Mouse (Mus musculus) kidney, embryonic 16.5 days (tissue): ENCODE data around the gene Afap1. TPM values are rescaled to one million over a fixed set of nuclear protein-coding genes. Genes with fewer than 3 reads are reported as not detected.

ENCODE experiments used
- ATAC-seq: fragments of 200-750 bp; cut with Nextera tagmentation; 2 replicates; pipeline ENCODE4 v1.8.0; 2017; ENCODE audit warnings: moderate TSS enrichment; ENCODE audit not compliant: low FRiP score, low TSS enrichment
- H3K27ac ChIP-seq: fragments of 300-500 bp; sonication (generic); 2 replicates; pipeline ENCODE4 v1.5.1; 2014; ENCODE audit warnings: low read length
- H3K27me3 ChIP-seq: fragments of 300-500 bp; sonication (generic); 2 replicates; pipeline ENCODE4 v1.6.1; 2014; ENCODE audit warnings: low read length, control low read depth, mixed read lengths; ENCODE audit not compliant: insufficient read depth
- H3K36me3 ChIP-seq: fragments of 300-500 bp; sonication (generic); 2 replicates; pipeline ENCODE4 v1.6.1; 2014; ENCODE audit warnings: low read length, control low read depth, mixed read lengths; ENCODE audit not compliant: insufficient read depth
- H3K4me1 ChIP-seq: fragments of 300-500 bp; sonication (generic); 2 replicates; pipeline ENCODE4 v1.6.1; 2014; ENCODE audit warnings: low read length, control low read depth, mixed read lengths; ENCODE audit not compliant: insufficient read depth
- H3K4me2 ChIP-seq: fragments of 300-500 bp; sonication (generic); replicated peaks from 2 replicates; pipeline ENCODE4 v1.6.1; 2014; ENCODE audit warnings: low read depth, low read length
- H3K4me3 ChIP-seq: fragments of 300-500 bp; sonication (generic); 2 replicates; pipeline ENCODE4 v1.5.1; 2014; ENCODE audit warnings: mild to moderate bottlenecking, low read length
- H3K9ac ChIP-seq: fragments of 300-500 bp; sonication (generic); replicated peaks from 2 replicates; pipeline ENCODE4 v1.6.1; 2014; ENCODE audit warnings: low read length
- H3K9me3 ChIP-seq: fragments of 300-500 bp; sonication (generic); 2 replicates; pipeline ENCODE4 v1.6.1; 2016; ENCODE audit warnings: low read length, control low read depth
- WGBS: fragments of 180-500 bp; shearing (Covaris S2); extraction: QIAGEN DNeasy Blood & Tissue Kit; methylation state at CpG from one replicate; pipeline ENCODE4 v1.1.7; 2014; 5-methylcytosine and 5-hydroxymethylcytosine counted together
- polyA plus RNA-seq: library from polyadenylated mRNA; unstranded; fragments of >200 nt; fragmentation: Nextera tagmentation; extraction: Ambion mirVana; gene quantifications from 2 replicates; pipeline ENCODE4 v1.2.1, GENCODE M21; 2015

Gene Afap1
- polyA plus RNA-seq, 1 experiment from 2014 or later, result 22.8 TPM

DNA sequence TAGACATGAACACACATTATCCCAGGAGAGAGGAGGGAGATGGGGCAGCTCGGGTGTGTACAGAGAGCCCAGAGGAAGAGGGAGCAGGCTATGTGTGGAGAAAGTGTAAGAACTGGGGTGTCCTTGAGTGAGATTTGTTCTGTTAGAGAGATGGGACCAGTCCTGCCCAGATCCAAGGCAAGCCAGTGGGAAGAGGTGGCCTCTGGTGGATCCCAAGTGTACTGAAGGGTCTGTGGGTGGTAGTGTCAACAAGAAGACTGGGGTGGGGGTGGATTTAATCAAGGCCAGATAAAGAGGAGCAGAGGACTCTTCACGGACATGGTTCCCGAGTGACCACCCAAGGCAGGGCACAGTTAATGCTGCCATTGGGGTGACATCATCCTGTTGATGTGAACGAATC is 54.3 kb downstream of the Afap1 start:
- Histone ChIP-seq H3K4me3 (no peak overlapping the region), H3K9ac (no peak overlapping the region), H3K36me3 (peaks cover 44% of the 10 kb centered on the region), H3K27ac (no peak overlapping the region), H3K27me3 (no peaks in the 10 kb centered on the region), H3K9me3 (no peaks in the 10 kb centered on the region), H3K4me2 (no peak overlapping the region), H3K4me1 (peaks cover 8% of the 10 kb centered on the region)
- ATAC-seq, result no peak
- WGBS, result 80% methylated on average over 4 of the region's 4 CpGs

GRCm38 (mm10) chr5:35948225-35948975 is 55.3 kb downstream of the Afap1 start:
- Histone ChIP-seq H3K9ac (no peak overlapping the region), H3K27me3 (no peaks in the 10 kb centered on the region), H3K9me3 (no peaks in the 10 kb centered on the region), H3K36me3 (peaks cover 47% of the 10 kb centered on the region), H3K4me2 (no peak overlapping the region), H3K4me1 (peaks cover 8% of the 10 kb centered on the region), H3K27ac (peak overlapping the region; percentile 57), H3K4me3 (no peak overlapping the region)
- peak; percentile 18 for ATAC-seq
- 60% methylated on average over 15 of the region's 15 CpGs for WGBS

GRCm38 (mm10) chr5:35949061-35949460 is 55.9 kb downstream of the Afap1 start:
- Histone ChIP-seq H3K9ac (no peak overlapping the region), H3K9me3 (no peaks in the 10 kb centered on the region), H3K27ac (no peak overlapping the region), H3K27me3 (no peaks in the 10 kb centered on the region), H3K36me3 (peaks cover 47% of the 10 kb centered on the region), H3K4me3 (no peak overlapping the region), H3K4me2 (no peak overlapping the region), H3K4me1 (peaks cover 8% of the 10 kb centered on the region; the same call in 1 of the 2 replicates)
- 76% methylated on average over 5 of the region's 5 CpGs for WGBS
- no peak for ATAC-seq

- H3K4me1 ChIP-seq, result peaks cover 8% of the 10 kb centered on the region; the same call in 1 of the 2 replicates
- no peak overlapping the region for H3K27ac ChIP-seq
- peaks cover 49% of the 10 kb centered on the region for H3K36me3 ChIP-seq
- ATAC-seq, result no peak
- no peak overlapping the region for H3K4me2 ChIP-seq
- no peak overlapping the region for H3K9ac ChIP-seq
- no peaks in the 10 kb centered on the region for H3K27me3 ChIP-seq
- WGBS, result 70% methylated on average over 7 of the region's 7 CpGs
- no peaks in the 10 kb centered on the region for H3K9me3 ChIP-seq
- no peak overlapping the region for H3K4me3 ChIP-seq
These were observed 57.4 kb downstream of the Afap1 start for GRCm38 (mm10) chr5:35950504-35950903.

- Histone ChIP-seq H3K9me3 (no peaks in the 10 kb centered on the region), H3K36me3 (peaks cover 56% of the 10 kb centered on the region)
These were observed 61.1 kb downstream of the Afap1 start for GRCm38 (mm10) chr5:35954055-35954718.

GRCm38 (mm10) chr5:35956268-35956667 is 63.1 kb downstream of the Afap1 start:
- ATAC-seq, result no peak
- WGBS, result 75% methylated on average over 1 of the region's 1 CpGs
- no peaks in the 10 kb centered on the region for H3K4me1 ChIP-seq
- no peak overlapping the region for H3K9ac ChIP-seq
- no peak overlapping the region for H3K4me3 ChIP-seq
- no peaks in the 10 kb centered on the region for H3K27me3 ChIP-seq
- no peak overlapping the region for H3K4me2 ChIP-seq
- H3K27ac ChIP-seq, result no peak overlapping the region
- H3K9me3 ChIP-seq, result no peaks in the 10 kb centered on the region
- H3K36me3 ChIP-seq, result peaks cover 40% of the 10 kb centered on the region

More at GRCm38 (mm10) chr5:35954055-35954718, 61.1 kb downstream of the Afap1 start:
- WGBS, result 49% methylated on average over 12 of the region's 12 CpGs
- H3K27me3 ChIP-seq, result no peaks in the 10 kb centered on the region
- no peak for ATAC-seq
- H3K9ac ChIP-seq, result no peak overlapping the region
- no peak overlapping the region for H3K4me3 ChIP-seq
- H3K4me2 ChIP-seq, result no peak overlapping the region
- no peak overlapping the region for H3K27ac ChIP-seq
- H3K4me1 ChIP-seq, result peaks cover 2% of the 10 kb centered on the region; the same call in 1 of the 2 replicates

DNA sequence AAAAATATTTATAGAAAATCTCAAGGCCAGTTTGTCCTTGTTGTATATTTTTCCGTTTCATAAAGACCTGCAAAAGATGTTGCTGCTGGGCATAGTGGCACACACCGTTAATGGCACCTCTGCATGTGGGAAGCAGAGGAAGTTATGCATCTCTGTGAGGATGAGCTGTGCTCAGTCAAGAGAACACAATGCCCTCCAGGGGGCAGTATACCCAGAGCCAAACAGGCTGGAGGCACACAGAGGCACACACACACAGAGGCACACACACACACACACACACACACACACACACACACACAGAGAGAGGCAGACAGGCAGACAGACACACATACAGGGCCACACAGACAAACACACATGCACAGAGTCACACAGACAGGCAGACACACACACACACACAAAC is 65.6 kb downstream of the Afap1 start:
- 91% methylated on average over 2 of the region's 2 CpGs for WGBS
- no peaks in the 10 kb centered on the region for H3K9me3 ChIP-seq
- no peak overlapping the region for H3K27ac ChIP-seq
- ATAC-seq, result no peak
- no peaks in the 10 kb centered on the region for H3K27me3 ChIP-seq
- H3K9ac ChIP-seq, result no peak overlapping the region
- no peaks in the 10 kb centered on the region for H3K4me1 ChIP-seq
- no peak overlapping the region for H3K4me2 ChIP-seq
- H3K4me3 ChIP-seq, result no peak overlapping the region
- H3K36me3 ChIP-seq, result peaks cover 41% of the 10 kb centered on the region

GRCm38 (mm10) chr5:35960168-35960567 is 67.0 kb downstream of the Afap1 start:
- 82% methylated on average over 8 of the region's 8 CpGs for WGBS
- ATAC-seq, result no peak

DNA sequence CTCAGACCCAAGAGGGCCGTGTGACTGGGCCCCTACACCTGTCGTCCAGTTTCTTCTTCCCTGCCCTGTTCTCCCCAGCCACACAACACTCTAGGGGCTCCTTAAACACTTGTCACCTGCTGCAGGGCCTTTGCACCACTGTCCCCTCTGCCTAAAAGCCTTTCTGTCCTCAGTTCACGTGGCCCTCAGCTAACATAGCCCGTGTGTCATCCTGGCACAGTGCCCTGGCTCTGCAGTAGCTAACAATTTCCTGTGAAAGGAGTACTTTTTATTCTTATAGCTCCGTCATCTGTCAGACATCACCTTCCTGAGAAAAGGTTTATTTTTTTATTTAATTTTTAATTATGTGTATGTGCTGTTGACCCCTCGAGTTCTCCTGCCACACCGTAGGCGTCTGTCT is 68.2 kb downstream of the Afap1 start:
- H3K9ac ChIP-seq, result no peak overlapping the region
- peaks cover 60% of the 10 kb centered on the region for H3K36me3 ChIP-seq
- ATAC-seq, result no peak

More at GRCm38 (mm10) chr5:35960168-35960567, 67.0 kb downstream of the Afap1 start:
- no peaks in the 10 kb centered on the region for H3K4me1 ChIP-seq
- peaks cover 49% of the 10 kb centered on the region for H3K36me3 ChIP-seq
- no peak overlapping the region for H3K27ac ChIP-seq
- no peaks in the 10 kb centered on the region for H3K27me3 ChIP-seq
- no peak overlapping the region for H3K4me3 ChIP-seq
- H3K9ac ChIP-seq, result no peak overlapping the region
- H3K4me2 ChIP-seq, result no peak overlapping the region
- H3K9me3 ChIP-seq, result no peaks in the 10 kb centered on the region

DNA sequence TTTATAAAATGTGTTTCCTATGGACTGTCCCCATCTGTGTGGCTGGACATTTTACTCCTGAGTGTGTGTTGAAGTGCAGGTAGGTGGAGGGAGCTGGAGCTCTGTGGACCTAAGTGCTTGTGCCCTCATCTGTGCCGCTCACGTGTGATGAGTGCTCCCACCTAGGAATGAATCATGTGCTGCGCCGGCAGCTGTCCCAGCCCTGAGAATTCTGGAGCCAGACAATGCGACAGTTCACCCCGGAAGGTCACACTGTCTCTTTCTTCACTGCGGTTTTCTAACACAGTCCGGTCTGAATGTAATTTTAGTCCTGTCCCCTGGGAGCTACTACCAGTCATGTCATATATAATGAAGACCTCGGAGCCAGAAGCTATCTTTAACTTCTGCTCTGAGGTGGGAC is 70.5 kb downstream of the Afap1 start:
- Histone ChIP-seq H3K36me3 (peaks cover 60% of the 10 kb centered on the region), H3K27me3 (no peaks in the 10 kb centered on the region), H3K9me3 (no peaks in the 10 kb centered on the region), H3K9ac (no peak overlapping the region), H3K4me2 (no peak overlapping the region), H3K4me3 (no peak overlapping the region), H3K4me1 (no peaks in the 10 kb centered on the region), H3K27ac (no peak overlapping the region)
- ATAC-seq, result no peak
- 68% methylated on average over 9 of the region's 9 CpGs for WGBS

More for the DNA sequence above, 68.2 kb downstream of the Afap1 start:
- no peaks in the 10 kb centered on the region for H3K27me3 ChIP-seq
- no peak overlapping the region for H3K4me2 ChIP-seq
- no peak overlapping the region for H3K4me3 ChIP-seq
- no peaks in the 10 kb centered on the region for H3K4me1 ChIP-seq
- no peak overlapping the region for H3K27ac ChIP-seq
- 75% methylated on average over 8 of the region's 8 CpGs for WGBS
- H3K9me3 ChIP-seq, result no peaks in the 10 kb centered on the region
